Mouse (Mus musculus) thymus, adult 2 months (tissue): ENCODE measurements around the gene Adsl. TPM values are rescaled to one million over a fixed set of nuclear protein-coding genes. Genes with fewer than 3 reads are reported as not detected.

ENCODE experiments used
- DNase-seq: peaks from one replicate; pipeline ENCODE4 v3.0.0; 2021
- H3K27ac ChIP-seq: fragments of 200-500 bp; 2 replicates; pipeline ENCODE4 v1.5.1; 2012; ENCODE audit warnings: low read length, control low read depth; ENCODE audit not compliant: control insufficient read depth, insufficient read depth
- H3K27me3 ChIP-seq: fragments of 200-500 bp; 2 replicates; pipeline ENCODE4 v1.6.1; 2012; ENCODE audit warnings: mild to moderate bottlenecking, low read length, moderate library complexity, mixed read lengths; ENCODE audit not compliant: control insufficient read depth, insufficient read depth
- H3K36me3 ChIP-seq: fragments of 200-500 bp; 2 replicates; pipeline ENCODE4 v1.6.1; 2012; ENCODE audit warnings: mild to moderate bottlenecking, low read length, moderate library complexity; ENCODE audit not compliant: control insufficient read depth, insufficient read depth
- H3K4me1 ChIP-seq: fragments of 200-500 bp; replicated peaks from 2 replicates; pipeline ENCODE4 v1.6.1; 2012; ENCODE audit warnings: low read length; ENCODE audit not compliant: control insufficient read depth, insufficient read depth
- H3K4me3 ChIP-seq: fragments of 200-500 bp; 2 replicates; pipeline ENCODE4 v1.5.1; 2012; ENCODE audit warnings: mild to moderate bottlenecking, low read length, control low read depth, moderate library complexity; ENCODE audit not compliant: control insufficient read depth, insufficient read depth
- CTCF ChIP-seq: fragments of 200-500 bp; IDR thresholded peaks from 2 replicates; pipeline ENCODE4 v1.5.1; 2012; ENCODE audit warnings: mild to moderate bottlenecking, control low read depth, low read length, moderate library complexity, borderline replicate concordance; ENCODE audit not compliant: control insufficient read depth, poor library complexity, insufficient read depth; ENCODE audit errors: extremely low read depth
- POLR2A ChIP-seq: fragments of 200-500 bp; IDR thresholded peaks from 2 replicates; pipeline ENCODE4 v1.6.1; 2012; ENCODE audit warnings: mild to moderate bottlenecking, low read length, control low read depth, moderate library complexity; ENCODE audit not compliant: control insufficient read depth, poor library complexity, insufficient read depth; ENCODE audit errors: extremely low read depth
- WGBS: fragments of 180-500 bp; shearing (Covaris S2); methylation state at CpG from one replicate; pipeline ENCODE4 v1.1.7; 2018; 5-methylcytosine and 5-hydroxymethylcytosine counted together
- polyA plus RNA-seq: library from polyadenylated mRNA; depleted of rRNA; stranded (reverse); fragments of >200 nt; gene quantifications from 2 replicates; pipeline ENCODE4 v1.2.3, GENCODE M21; 2012

Gene Adsl
- polyA plus RNA-seq, 1 experiment: 93.3 TPM

DNA sequence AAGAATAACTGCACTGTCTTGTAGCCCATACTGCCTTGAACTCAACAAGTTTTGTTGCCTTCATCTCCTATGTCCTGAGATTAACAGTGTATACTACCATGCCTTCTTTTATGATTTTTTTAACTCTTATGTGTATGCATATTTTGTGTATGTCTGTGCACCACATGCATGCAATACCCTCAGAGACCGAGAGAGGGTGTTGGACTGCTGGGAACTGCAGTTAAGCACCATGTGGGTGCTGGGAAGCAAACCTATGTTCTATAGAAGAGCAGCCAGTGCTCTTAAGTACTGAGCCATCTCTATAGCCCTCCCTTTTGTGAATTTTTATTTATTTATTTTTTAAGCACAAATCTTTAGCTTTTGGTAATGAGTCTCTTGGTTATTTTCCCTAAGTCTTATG is 34.5 kb upstream of the Adsl start:
- no peak for DNase-seq
- Histone ChIP-seq H3K4me1 (0 out of 2 replicates have a peak, but pooled peaks cover 3% of the 10 kb centered on the region), H3K36me3 (peaks cover 77% of the 10 kb centered on the region), H3K27ac (no peak overlapping the region), H3K4me3 (no peak overlapping the region), H3K27me3 (no peaks in the 10 kb centered on the region)
- TF ChIP-seq CTCF (no peak), POLR2A (no peak)
- 95% methylated on average over 1 of the region's 1 CpGs for WGBS

GRCm38 (mm10) chr15:80915850-80916249 is 32.4 kb upstream of the Adsl start:
- no peak overlapping the region for H3K4me3 ChIP-seq
- no peak for TF ChIP-seq CTCF
- 0 out of 2 replicates have a peak, but pooled peaks cover 3% of the 10 kb centered on the region for H3K4me1 ChIP-seq
- H3K27ac ChIP-seq: no peak overlapping the region
- H3K27me3 ChIP-seq: no peaks in the 10 kb centered on the region
- WGBS: 98% methylated on average over 2 of the region's 2 CpGs
- DNase-seq: no peak
- H3K36me3 ChIP-seq: peaks cover 82% of the 10 kb centered on the region

DNA sequence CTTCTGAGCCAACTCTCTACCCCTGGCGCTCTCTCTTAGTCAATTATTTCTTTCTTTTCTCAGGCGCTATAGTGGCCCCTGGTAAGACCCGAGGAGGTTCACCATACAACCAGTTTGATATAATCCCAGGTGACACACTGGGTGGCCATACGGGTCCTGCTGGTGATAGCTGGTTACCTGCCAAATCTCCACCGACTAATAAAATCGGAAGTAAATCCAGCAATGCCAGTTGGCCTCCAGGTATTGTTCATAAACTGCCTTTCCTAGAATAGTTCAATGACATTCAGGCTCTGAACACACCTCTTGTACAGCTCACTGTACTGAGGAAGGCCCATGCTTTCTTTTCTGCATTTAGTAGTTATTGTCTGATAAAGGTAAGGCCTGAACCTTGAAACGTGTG is 31.7 kb upstream of the Adsl start:
- TF ChIP-seq POLR2A (no peak), CTCF (no peak)
- Histone ChIP-seq H3K36me3 (peaks cover 77% of the 10 kb centered on the region), H3K27ac (no peak overlapping the region), H3K27me3 (no peaks in the 10 kb centered on the region), H3K4me3 (no peak overlapping the region), H3K4me1 (0 out of 2 replicates have a peak, but pooled peaks cover 3% of the 10 kb centered on the region)
- 98% methylated on average over 7 of the region's 7 CpGs for WGBS
- DNase-seq: no peak

- Histone ChIP-seq H3K27ac (no peak overlapping the region), H3K36me3 (peaks cover 74% of the 10 kb centered on the region), H3K27me3 (no peaks in the 10 kb centered on the region), H3K4me3 (no peak overlapping the region), H3K4me1 (peaks cover 5% of the 10 kb centered on the region; the same call in 1 of the 2 replicates)
- no peak for TF ChIP-seq CTCF
- 97% methylated on average over 3 of the region's 3 CpGs for WGBS
- no peak for DNase-seq
These were observed 27.9 kb upstream of the Adsl start for GRCm38 (mm10) chr15:80920346-80920745.

DNA sequence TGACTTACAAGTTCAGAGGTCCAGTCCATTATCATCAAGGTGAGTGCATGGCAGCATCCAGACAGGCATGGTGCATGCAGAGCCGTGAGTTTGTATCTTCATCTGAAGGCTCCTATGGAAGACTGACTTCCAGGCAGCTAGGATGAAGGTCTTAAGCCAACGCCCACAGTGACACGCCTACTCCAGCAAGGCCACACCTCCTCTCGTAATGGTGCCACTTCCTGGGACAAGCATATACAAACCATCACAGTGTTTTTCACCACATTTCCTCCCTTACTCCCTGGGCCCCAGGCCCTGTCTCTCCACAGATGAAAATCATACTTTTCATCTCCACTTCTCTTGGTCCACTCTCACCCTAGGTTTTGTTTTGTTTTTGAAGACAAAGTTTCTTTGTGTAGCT is 26.5 kb upstream of the Adsl start:
- WGBS: 86% methylated on average over 4 of the region's 4 CpGs
- no peak for TF ChIP-seq POLR2A
- no peak for TF ChIP-seq CTCF
- peaks cover 5% of the 10 kb centered on the region; the same call in 1 of the 2 replicates for H3K4me1 ChIP-seq
- peaks cover 63% of the 10 kb centered on the region for H3K36me3 ChIP-seq
- no peak for DNase-seq
- no peak overlapping the region for H3K27ac ChIP-seq
- H3K4me3 ChIP-seq: no peak overlapping the region
- H3K27me3 ChIP-seq: no peaks in the 10 kb centered on the region

DNA sequence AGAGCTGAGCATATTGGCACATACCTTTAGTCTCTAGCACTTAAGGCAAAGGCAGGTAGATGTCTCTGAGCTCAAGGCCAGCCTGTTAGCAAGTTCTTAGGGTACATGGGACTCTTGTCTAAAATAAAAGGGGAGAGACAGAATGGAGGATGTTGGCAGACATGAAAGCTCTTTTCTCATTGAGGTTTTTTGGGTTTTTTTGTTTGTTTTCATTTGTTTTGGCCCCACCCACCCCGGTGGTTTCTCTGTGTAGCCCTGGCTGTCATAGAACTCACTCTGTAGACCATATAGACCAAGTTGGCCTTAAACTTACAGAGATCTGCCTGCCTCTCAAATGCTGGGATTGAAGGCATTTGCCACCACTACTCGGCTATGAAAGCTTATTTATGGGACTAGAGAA is 24.1 kb upstream of the Adsl start:
- 87% methylated on average over 2 of the region's 2 CpGs for WGBS
- H3K27me3 ChIP-seq: no peaks in the 10 kb centered on the region
- H3K36me3 ChIP-seq: peaks cover 63% of the 10 kb centered on the region
- DNase-seq: no peak
- TF ChIP-seq CTCF (no peak), POLR2A (no peak)
- no peak overlapping the region for H3K27ac ChIP-seq
- peaks cover 15% of the 10 kb centered on the region for H3K4me1 ChIP-seq
- no peak overlapping the region for H3K4me3 ChIP-seq

- TF ChIP-seq POLR2A (no peak), CTCF (no peak)
- no peak for DNase-seq
- 85% methylated on average over 20 of the region's 20 CpGs for WGBS
- H3K27me3 ChIP-seq: no peaks in the 10 kb centered on the region
- H3K4me1 ChIP-seq: peaks cover 32% of the 10 kb centered on the region
- no peak overlapping the region for H3K4me3 ChIP-seq
- H3K36me3 ChIP-seq: peaks cover 35% of the 10 kb centered on the region
- H3K27ac ChIP-seq: peak overlapping the region; percentile 52
These were observed 19.4 kb upstream of the Adsl start for GRCm38 (mm10) chr15:80928811-80929355.
